Mouse (Mus musculus) forebrain, embryonic 12.5 days (tissue): ENCODE data around the gene Stambpl1. TPM values are rescaled to one million over a fixed set of nuclear protein-coding genes. Genes with fewer than 3 reads are reported as not detected.

ENCODE experiments used
- ATAC-seq: fragments of 200-750 bp; cut with Nextera tagmentation; 2 replicates; pipeline ENCODE4 v1.8.0; 2017; ENCODE audit warnings: moderate TSS enrichment; ENCODE audit not compliant: low FRiP score
- H3K27ac ChIP-seq: fragments of 300-500 bp; sonication (generic); 2 replicates; pipeline ENCODE4 v1.5.1; 2016; ENCODE audit warnings: mild to moderate bottlenecking
- H3K27me3 ChIP-seq: fragments of 300-500 bp; sonication (generic); 2 replicates; pipeline ENCODE4 v1.6.1; 2016; ENCODE audit warnings: mild to moderate bottlenecking
- H3K36me3 ChIP-seq: fragments of 300-500 bp; sonication (generic); replicated peaks from 2 replicates; pipeline ENCODE4 v1.6.1; 2016; ENCODE audit warnings: mild to moderate bottlenecking
- H3K4me1 ChIP-seq: fragments of 300-500 bp; sonication (generic); 2 replicates; pipeline ENCODE4 v1.6.1; 2016
- H3K4me2 ChIP-seq: fragments of 300-500 bp; sonication (generic); 2 replicates; pipeline ENCODE4 v1.6.1; 2016; ENCODE audit warnings: mild to moderate bottlenecking, moderate library complexity
- H3K4me3 ChIP-seq: fragments of 300-500 bp; sonication (generic); replicated peaks from 2 replicates; pipeline ENCODE4 v1.5.1; 2016; ENCODE audit warnings: mild to moderate bottlenecking
- H3K9ac ChIP-seq: fragments of 300-500 bp; sonication (generic); 2 replicates; pipeline ENCODE4 v1.6.1; 2016; ENCODE audit warnings: mild to moderate bottlenecking
- H3K9me3 ChIP-seq: fragments of 300-500 bp; sonication (generic); 2 replicates; pipeline ENCODE4 v1.6.1; 2016
- WGBS: fragments of 180-500 bp; shearing (Covaris S2); methylation state at CpG from one replicate; pipeline ENCODE4 v1.1.7; 2016; 5-methylcytosine and 5-hydroxymethylcytosine counted together
- polyA plus RNA-seq: library from polyadenylated mRNA; unstranded; fragments of >200 nt; fragmentation: Nextera tagmentation; extraction: Ambion mirVana; gene quantifications from 2 replicates; pipeline ENCODE4 v1.2.1, GENCODE M21; 2016

Stambpl1 gene
- polyA plus RNA-seq, 1 experiment from 2014 or later, result 2.5 TPM

DNA sequence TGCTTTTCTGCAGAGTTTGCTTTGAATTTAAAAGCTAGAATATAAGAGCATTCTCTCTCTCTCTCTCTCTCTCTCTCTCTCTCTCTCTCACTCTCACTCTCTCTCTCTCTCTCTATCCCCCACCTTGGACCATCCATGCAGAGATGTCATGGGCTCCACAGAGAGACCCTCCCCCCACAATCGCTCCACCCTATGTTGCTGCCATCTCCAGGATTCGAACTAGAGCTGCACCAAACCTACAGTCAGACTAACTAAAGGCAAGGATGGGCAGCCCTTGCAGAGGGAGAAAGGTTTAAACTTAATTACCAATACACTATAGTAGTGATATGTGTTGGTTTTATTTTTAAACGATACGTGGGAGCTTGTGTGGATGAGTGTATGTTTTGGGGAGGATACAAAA is 58.6 kb downstream of the Stambpl1 start:
- no peaks in the 10 kb centered on the region for H3K9me3 ChIP-seq
- no peak for ATAC-seq
- H3K36me3 ChIP-seq, result no peaks in the 10 kb centered on the region
- H3K4me2 ChIP-seq, result no peak overlapping the region
- 87% methylated on average over 4 of the region's 4 CpGs for WGBS
- no peak overlapping the region for H3K4me3 ChIP-seq
- H3K27ac ChIP-seq, result no peak overlapping the region
- no peaks in the 10 kb centered on the region for H3K27me3 ChIP-seq
- H3K9ac ChIP-seq, result no peak overlapping the region
- H3K4me1 ChIP-seq, result no peaks in the 10 kb centered on the region; the same call in 1 of the 2 replicates

DNA sequence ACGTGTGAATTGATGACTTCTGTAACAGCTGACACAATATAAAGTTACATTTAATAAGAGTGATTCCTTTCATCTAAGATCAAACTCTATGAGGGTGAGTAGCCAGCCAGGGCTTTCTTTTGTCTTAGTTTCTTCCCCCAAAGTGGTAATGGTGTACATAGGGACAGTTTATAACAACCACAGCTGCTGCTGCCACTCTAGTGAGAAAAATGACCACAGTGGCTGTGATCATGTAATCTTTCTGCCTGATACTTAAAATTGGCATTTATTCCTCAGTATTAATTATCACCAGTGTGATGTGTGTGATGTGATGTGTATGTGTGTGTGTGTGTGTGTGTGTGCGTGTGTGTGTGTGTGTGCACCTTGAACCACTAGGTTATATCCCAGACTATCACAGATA is 59.9 kb downstream of the Stambpl1 start:
- Histone ChIP-seq H3K9ac (no peak overlapping the region), H3K4me1 (no peaks in the 10 kb centered on the region; the same call in 1 of the 2 replicates), H3K27ac (no peak overlapping the region), H3K4me2 (no peak overlapping the region), H3K9me3 (no peaks in the 10 kb centered on the region), H3K36me3 (no peaks in the 10 kb centered on the region), H3K4me3 (no peak overlapping the region), H3K27me3 (no peaks in the 10 kb centered on the region)
- no peak for ATAC-seq
- 86% methylated on average over 2 of the region's 2 CpGs for WGBS

GRCm38 (mm10) chr19:34252450-34252849 is 60.4 kb downstream of the Stambpl1 start:
- no peak for ATAC-seq
- WGBS, result 87% methylated on average over 9 of the region's 9 CpGs
- no peaks in the 10 kb centered on the region for H3K36me3 ChIP-seq
- no peaks in the 10 kb centered on the region; the same call in 1 of the 2 replicates for H3K4me1 ChIP-seq
- H3K4me2 ChIP-seq, result no peak overlapping the region
- H3K27me3 ChIP-seq, result no peaks in the 10 kb centered on the region
- no peak overlapping the region for H3K9ac ChIP-seq
- no peak overlapping the region for H3K4me3 ChIP-seq
- H3K9me3 ChIP-seq, result no peaks in the 10 kb centered on the region
- no peak overlapping the region for H3K27ac ChIP-seq

- no peak overlapping the region for H3K4me3 ChIP-seq
Observed at GRCm38 (mm10) chr19:34254101-34254879, 62.3 kb downstream of the Stambpl1 start.

GRCm38 (mm10) chr19:34254880-34255681 is 63.1 kb downstream of the Stambpl1 start, which contains the start of gene Acta2:
Gene Acta2 (minus strand): TSS chr19:34255590.
- H3K9ac ChIP-seq, result no peak within 1 kb of the TSS
- H3K27me3 ChIP-seq, result no peaks in the 10 kb centered on the region
- H3K4me2 ChIP-seq, result no peak within 1 kb of the TSS
- H3K4me1 ChIP-seq, result no peaks in the 10 kb centered on the region; the same call in 1 of the 2 replicates
- no peaks in the 10 kb centered on the region for H3K9me3 ChIP-seq
- ATAC-seq, result no peak
- H3K27ac ChIP-seq, result no peak within 1 kb of the TSS
- H3K4me3 ChIP-seq, result no peak within 1 kb of the TSS
- H3K36me3 ChIP-seq, result no peaks in the 10 kb centered on the region
- WGBS, result 67% methylated on average over 16 of the region's 16 CpGs

More at GRCm38 (mm10) chr19:34254101-34254879, 62.3 kb downstream of the Stambpl1 start:
- Histone ChIP-seq H3K4me1 (no peaks in the 10 kb centered on the region; the same call in 1 of the 2 replicates), H3K4me2 (no peak overlapping the region), H3K9me3 (no peaks in the 10 kb centered on the region), H3K36me3 (no peaks in the 10 kb centered on the region), H3K9ac (no peak overlapping the region), H3K27me3 (no peaks in the 10 kb centered on the region), H3K27ac (no peak overlapping the region)
- 46% methylated on average over 14 of the region's 14 CpGs for WGBS
- no peak for ATAC-seq

- H3K4me2 ChIP-seq, result no peak overlapping the region
Observed at GRCm38 (mm10) chr19:34256149-34256548, 64.1 kb downstream of the Stambpl1 start.

GRCm38 (mm10) chr19:34256936-34257335 is 64.9 kb downstream of the Stambpl1 start:
- Histone ChIP-seq H3K27ac (no peak overlapping the region), H3K4me1 (no peaks in the 10 kb centered on the region; the same call in 1 of the 2 replicates), H3K9ac (no peak overlapping the region), H3K27me3 (no peaks in the 10 kb centered on the region), H3K9me3 (no peaks in the 10 kb centered on the region), H3K4me3 (no peak overlapping the region), H3K4me2 (no peak overlapping the region), H3K36me3 (no peaks in the 10 kb centered on the region)
- WGBS, result 88% methylated on average over 2 of the region's 2 CpGs
- ATAC-seq, result no peak

More at GRCm38 (mm10) chr19:34256149-34256548, 64.1 kb downstream of the Stambpl1 start:
- Histone ChIP-seq H3K9ac (no peak overlapping the region), H3K4me3 (no peak overlapping the region), H3K9me3 (no peaks in the 10 kb centered on the region), H3K27me3 (no peaks in the 10 kb centered on the region), H3K4me1 (no peaks in the 10 kb centered on the region; the same call in 1 of the 2 replicates), H3K36me3 (no peaks in the 10 kb centered on the region), H3K27ac (no peak overlapping the region)
- 85% methylated on average over 5 of the region's 5 CpGs for WGBS
- ATAC-seq, result no peak

GRCm38 (mm10) chr19:34262273-34262974 is 70.4 kb downstream of the Stambpl1 start:
- H3K4me3 ChIP-seq, result no peak overlapping the region
- 72% methylated on average over 2 of the region's 2 CpGs for WGBS
- H3K27me3 ChIP-seq, result no peaks in the 10 kb centered on the region
- ATAC-seq, result no peak
- H3K36me3 ChIP-seq, result no peaks in the 10 kb centered on the region
- no peaks in the 10 kb centered on the region for H3K9me3 ChIP-seq
- no peak overlapping the region for H3K4me2 ChIP-seq
- no peaks in the 10 kb centered on the region for H3K4me1 ChIP-seq
- no peak overlapping the region for H3K9ac ChIP-seq
- no peak overlapping the region for H3K27ac ChIP-seq

DNA sequence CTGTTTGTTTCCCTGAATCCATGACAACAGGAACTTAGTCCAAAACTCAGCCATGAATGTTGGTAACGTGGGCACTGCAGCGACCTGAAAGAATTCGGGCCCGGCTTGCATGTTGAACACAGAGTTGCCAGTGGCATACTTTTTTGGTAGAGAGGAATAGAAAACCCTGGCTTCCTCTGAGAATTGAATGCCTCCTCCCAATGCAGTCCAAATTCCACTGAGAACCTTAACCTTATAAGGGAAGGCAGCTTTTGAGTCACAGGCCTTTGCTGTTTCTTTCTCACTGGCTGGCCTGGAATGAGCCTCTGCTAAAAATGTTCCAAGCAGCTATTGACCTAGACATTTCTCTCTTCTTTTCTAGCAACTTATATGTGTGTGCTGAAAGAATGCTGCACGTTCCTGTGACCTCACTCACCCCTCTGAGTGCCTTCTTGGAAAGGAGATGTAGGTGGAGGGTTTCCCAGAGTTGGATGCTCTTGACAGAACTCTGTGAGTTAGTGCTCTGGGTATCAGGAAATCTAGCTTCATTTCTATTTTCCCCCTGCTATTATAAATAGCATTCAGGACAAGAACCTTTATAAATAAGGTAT is 73.7 kb downstream of the Stambpl1 start:
- Histone ChIP-seq H3K36me3 (no peaks in the 10 kb centered on the region), H3K27me3 (no peaks in the 10 kb centered on the region), H3K9me3 (no peaks in the 10 kb centered on the region), H3K4me1 (no peaks in the 10 kb centered on the region), H3K9ac (no peak overlapping the region), H3K4me3 (no peak overlapping the region), H3K27ac (no peak overlapping the region), H3K4me2 (no peak overlapping the region)
- ATAC-seq, result no peak
- 79% methylated on average over 5 of the region's 5 CpGs for WGBS

DNA sequence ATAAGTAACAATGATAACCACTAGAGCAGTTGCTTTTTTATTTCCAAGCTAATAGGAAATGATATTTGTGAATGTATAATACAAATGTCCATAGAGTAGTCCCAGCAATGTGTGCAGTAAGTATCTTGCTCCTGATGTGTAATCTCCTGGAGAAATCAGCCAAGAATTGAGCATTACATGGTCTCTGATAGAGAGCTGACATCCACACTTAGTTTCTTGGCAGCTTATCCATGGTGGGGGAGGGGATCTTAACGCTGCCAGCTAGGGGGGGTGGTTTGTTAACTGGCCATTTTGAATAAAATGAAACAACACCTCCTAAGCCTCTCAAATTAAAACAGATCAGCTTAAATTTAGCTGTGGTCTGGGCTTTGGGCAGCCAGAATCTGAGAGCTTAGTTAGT is 77.0 kb downstream of the Stambpl1 start:
- H3K36me3 ChIP-seq, result no peaks in the 10 kb centered on the region
- 68% methylated on average over 1 of the region's 1 CpGs for WGBS
- no peak for ATAC-seq
- H3K4me2 ChIP-seq, result no peak overlapping the region
- no peaks in the 10 kb centered on the region for H3K27me3 ChIP-seq
- H3K9me3 ChIP-seq, result no peaks in the 10 kb centered on the region
- H3K4me1 ChIP-seq, result no peaks in the 10 kb centered on the region
- no peak overlapping the region for H3K27ac ChIP-seq
- no peak overlapping the region for H3K9ac ChIP-seq
- H3K4me3 ChIP-seq, result no peak overlapping the region

- H3K9me3 ChIP-seq, result no peaks in the 10 kb centered on the region
- ATAC-seq, result no peak
- no peak overlapping the region for H3K4me2 ChIP-seq
- H3K4me1 ChIP-seq, result no peaks in the 10 kb centered on the region
- H3K9ac ChIP-seq, result no peak overlapping the region
- H3K36me3 ChIP-seq, result no peaks in the 10 kb centered on the region
- H3K4me3 ChIP-seq, result no peak overlapping the region
- WGBS, result 87% methylated on average over 11 of the region's 11 CpGs
- H3K27ac ChIP-seq, result no peak overlapping the region
- H3K27me3 ChIP-seq, result no peaks in the 10 kb centered on the region
Observed at GRCm38 (mm10) chr19:34270106-34270726, 78.2 kb downstream of the Stambpl1 start.
